Mouse (Mus musculus): ENCODE results near the gene Alox5ap.

GRCm38 (mm10) chr5:149321909-149322841, 57.6 kb downstream of the Alox5ap start:
- TF ChIP-seq EP300 (IDR thresholded peaks at IDR 0.05; ENCODE audit: insufficient read depth, low read depth, low read length) (no peak), CTCF (IDR thresholded peaks at IDR 0.05) (no peak), POLR2A (IDR thresholded peaks at IDR 0.05; ENCODE audit: insufficient read depth, low read depth, low read length) (no peak)
